Mouse (Mus musculus) monocyte, adult 2 months (primary cell): Measurements from ENCODE around the gene Hivep1.

Source experiments
- DNase-seq, 2 experiments: peaks; one replicate each; pipeline ENCODE4 v3.0.0; 2022; ENCODE audit warnings: low spot score in 2 of 2, low read depth in 1 of 2

The Hivep1 gene

DNA sequence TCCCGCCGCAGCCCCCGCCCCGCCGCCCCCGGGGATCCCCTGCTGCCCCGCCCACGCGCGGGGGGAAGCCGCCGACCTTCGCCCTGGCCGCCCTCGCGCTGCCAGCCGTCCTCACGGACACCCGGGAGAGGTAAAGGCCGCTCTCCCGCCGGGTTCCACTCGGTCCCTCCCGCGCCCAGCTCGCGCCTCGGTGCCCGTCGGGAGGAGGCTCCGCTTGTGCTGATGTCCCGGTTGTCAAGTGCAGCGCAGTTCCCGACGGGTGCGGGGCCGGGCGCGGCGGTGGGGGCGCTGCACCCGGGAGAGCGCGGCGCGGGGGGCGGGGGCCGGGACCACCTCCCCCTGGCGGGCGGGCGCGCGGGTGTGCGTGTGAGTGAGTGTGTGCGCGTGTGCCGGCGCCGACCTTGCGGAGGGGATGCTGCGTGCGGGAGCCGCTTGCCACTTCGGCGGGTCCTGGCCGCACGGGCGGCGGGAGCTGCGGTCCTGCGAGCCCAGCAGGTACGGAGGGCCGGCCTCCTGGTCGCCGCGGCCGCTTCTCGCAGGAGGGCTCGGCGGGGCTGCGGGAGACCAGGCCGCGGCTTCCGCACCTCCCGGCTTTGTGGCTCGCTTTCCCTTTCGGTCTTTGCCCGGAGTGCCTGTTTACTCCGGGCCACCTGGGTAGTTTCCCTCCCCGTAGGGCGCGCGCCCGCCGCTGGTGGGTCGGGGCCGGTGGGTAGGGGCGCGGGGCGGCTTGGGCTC, at the start of gene Hivep1:
Gene Hivep1, plus strand, starts transcription at position 61 of the 735 bp plus-strand sequence.
- DNase-seq, result peak; percentile 28 to 56

- DNase-seq, result no peak
Observed at GRCm38 (mm10) chr13:42015484-42016045, 36.3 kb upstream of the Hivep1 start.

GRCm38 (mm10) chr13:42016218-42016617, 35.6 kb upstream of the Hivep1 start:
- no peak for DNase-seq

DNA sequence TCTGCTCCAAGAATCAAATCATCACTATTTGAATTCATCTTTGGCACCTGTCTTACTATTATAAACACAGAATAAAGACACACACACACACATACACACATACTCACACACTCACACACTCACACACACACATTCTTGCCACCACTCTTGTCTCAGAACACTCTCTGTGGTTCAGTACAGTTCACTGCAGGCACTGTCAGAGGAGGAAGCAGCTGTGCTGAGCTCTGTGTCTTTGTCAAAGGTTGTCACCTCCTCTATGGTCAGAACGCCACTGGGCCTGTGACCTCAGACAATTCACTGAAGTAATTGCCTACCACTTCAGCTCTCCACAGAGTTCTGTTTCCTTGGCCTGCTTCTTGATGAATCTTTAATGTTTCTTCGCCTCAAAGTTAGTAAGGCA, 33.5 kb upstream of the Hivep1 start:
- DNase-seq, result no peak

DNA sequence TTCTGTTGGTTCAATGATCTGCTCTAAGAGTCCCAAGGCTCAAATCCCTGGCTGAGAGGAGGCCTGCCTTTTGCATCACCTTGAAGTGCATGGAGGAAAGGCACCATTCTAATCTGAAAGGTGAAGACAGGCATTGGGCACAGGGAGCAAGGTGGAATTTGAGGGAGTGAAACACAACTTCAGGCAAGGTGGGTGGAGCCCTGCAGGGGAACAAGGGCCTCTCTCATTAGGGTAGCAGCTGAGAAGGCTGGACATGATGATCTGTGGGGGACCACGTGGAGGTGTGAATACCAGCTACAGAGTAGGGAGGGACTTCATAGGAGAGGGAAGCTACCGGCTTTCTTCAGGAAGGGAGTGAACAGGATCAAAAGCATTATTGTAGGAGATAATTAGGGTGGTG, 10.6 kb upstream of the Hivep1 start:
- no peak for DNase-seq

- no peak for DNase-seq
Observed at GRCm38 (mm10) chr13:42043431-42043830, 8.4 kb upstream of the Hivep1 start.

DNA sequence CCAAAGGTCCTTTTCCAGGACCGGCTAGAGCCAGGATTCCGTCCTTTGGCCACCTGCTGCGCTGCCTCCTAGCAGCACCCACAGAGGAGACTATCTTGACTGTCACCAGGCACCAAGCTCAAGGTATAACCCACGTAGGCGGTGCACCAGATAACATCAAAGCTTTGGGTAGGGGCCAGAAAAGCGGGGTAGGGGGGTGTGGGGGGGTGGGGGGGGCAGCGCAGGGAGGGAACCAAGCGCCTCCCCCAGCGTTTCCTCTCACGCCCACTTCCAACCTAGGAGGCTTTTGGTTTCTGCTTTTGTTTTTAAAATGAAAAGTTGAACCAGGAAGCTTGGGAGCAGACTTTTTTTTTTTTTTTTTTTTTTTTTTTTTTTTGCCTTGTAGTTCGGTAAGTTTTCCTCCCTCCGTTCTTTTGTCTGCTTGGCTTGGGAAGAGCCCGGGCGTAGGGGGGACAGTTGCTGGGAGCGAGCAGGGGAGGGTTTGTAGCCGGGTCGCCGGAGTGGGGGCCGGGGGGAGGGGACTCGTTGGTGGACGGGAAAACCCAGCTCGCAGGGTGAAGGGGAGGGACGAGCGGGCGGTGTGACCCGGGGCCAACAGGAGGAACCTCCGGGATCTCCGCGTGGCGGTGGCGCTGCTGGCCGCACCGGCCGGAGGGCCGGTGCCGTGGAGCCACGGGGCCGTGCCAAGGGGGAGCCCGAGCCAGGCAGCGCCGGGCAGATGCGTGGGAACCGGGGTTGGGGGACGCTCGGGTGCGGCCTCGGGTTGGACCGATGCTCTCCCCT, 2.6 kb upstream of the Hivep1 start:
- peak in 1 of 2 experiments; percentile 46 for DNase-seq

GRCm38 (mm10) chr13:42049774-42050125, 2.1 kb upstream of the Hivep1 start:
- no peak for DNase-seq

GRCm38 (mm10) chr13:42050160-42050559, 1.7 kb upstream of the Hivep1 start:
- DNase-seq, result no peak

- DNase-seq, result no peak
Observed at GRCm38 (mm10) chr13:42050880-42051201, 980 bp upstream of the Hivep1 start.

GRCm38 (mm10) chr13:42051202-42051906, 467 bp upstream of the Hivep1 start:
- DNase-seq, result peak; percentile 92 to 97

DNA sequence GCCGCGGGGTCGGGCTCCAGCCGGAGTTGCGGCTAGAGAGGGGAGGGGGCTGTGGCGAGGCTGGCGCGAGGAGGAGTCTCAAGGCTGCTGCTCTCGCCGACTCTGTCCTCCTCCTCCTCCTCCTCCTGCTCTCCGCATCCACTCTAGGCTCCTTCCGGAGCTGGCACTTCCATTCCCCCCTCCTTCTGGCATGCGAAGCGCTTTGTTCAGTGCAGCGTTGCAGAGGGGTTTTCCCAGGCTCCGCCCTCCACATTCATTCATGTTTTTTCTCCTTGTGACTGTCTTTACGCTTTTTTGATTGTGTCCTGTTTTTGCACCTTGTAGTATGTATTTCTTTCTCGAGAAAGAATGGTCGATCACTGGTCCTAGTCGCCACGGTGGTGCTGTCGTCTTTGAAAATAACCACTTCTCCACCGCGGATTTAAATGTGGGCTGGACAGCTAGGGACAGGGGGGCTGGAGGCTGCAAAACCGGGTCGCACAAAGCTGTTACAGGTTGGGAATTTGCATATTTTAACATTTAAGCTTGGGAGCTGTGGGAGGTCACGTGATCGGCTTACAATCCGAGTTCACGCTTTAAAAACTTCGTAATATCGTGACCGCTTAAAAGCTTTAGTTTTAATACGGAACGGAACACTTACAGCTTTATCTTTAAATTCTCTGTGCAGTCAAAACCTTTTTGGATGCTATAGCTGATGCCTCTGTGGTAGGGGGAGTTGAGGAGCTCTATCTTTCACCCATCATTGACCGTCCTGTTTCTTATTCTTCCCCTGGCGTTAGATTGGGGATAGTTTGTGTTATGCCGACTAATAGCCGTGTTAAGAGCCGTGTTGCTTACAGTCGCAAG, 1.1 kb downstream of the Hivep1 start:
- peak in 1 of 2 experiments; percentile 71 for DNase-seq

DNA sequence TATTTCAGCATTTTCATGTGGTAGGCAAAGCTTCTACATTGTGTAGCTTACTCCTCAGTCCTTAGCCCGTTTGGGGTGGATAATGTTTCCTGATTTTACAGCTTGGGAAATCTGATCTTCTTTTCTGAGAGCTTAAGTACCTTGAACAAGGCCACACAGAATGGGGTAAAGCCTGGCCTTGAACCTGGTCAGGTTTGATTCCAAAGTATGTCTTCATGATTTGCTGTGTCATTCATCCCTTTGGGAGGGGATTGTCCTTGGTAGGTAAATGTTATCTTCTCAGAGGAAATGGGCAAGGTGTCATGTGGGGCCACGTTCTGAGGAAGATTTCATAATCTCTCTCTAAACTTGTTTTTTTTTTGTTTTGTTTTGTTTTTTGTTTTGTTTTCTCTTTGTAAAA, 1.8 kb downstream of the Hivep1 start:
- DNase-seq, result no peak

GRCm38 (mm10) chr13:42054138-42054537, 2.3 kb downstream of the Hivep1 start:
- no peak for DNase-seq

- no peak for DNase-seq
Observed at GRCm38 (mm10) chr13:42056712-42057332, 5.0 kb downstream of the Hivep1 start.

DNA sequence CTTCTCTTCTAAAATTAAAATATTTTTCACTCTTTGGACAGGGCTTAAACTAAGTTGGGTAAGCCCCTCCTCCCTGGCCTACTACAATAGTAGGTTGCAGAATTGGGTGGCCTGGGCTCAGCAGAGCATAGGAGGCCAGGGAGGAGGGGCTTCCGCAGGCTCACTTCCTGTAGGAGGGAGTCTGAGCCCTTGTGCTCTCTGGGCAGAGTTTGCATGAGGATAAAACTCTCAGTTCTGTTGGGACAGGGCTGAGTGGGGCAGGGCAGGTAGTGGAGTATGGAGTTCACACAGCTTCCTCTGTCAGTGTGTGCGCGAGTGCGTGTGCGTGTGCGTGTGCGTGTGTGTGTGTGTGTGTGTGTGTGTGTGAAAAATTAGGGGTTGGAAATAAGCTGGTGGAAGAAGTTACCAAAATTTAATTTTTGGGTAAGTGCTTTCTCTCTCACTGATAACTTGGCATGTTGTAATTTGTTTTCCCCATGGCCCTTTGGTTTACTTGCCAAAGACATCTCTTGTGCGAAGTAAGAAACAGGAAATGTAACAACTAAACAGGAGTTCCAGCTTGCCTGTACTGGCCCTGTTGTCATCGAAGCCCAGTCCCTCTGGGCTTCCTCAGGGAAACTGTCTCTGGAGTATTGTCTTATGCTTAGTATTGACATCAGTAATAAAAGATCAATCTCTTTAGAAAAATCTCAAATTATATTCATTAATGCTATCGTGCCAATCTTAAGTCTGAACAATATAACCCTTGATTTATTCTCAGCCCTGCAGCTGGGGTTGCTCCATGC, 9.2 kb downstream of the Hivep1 start:
- DNase-seq, result no peak

GRCm38 (mm10) chr13:42064257-42064656, 12.4 kb downstream of the Hivep1 start:
- no peak for DNase-seq

DNA sequence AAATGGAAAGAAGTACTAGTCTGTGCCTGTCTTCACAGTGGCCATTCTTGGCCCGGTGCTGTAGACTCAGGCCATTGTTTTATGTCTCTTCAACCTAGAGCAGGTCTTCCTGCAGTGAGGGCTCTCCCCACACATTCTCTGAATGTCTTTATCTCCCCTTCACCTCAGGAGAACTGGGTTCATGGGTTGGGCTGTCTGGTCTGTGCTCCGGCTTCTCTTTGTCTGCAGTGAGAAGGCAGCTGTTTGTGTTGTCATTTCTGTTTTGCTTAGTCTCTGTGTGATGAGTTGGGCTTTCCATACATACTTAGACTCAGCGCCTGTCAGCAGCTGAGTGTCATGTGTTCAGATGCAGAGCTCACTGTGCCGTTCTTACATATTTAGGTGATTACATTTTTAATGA, 18.4 kb downstream of the Hivep1 start:
- no peak for DNase-seq

DNA sequence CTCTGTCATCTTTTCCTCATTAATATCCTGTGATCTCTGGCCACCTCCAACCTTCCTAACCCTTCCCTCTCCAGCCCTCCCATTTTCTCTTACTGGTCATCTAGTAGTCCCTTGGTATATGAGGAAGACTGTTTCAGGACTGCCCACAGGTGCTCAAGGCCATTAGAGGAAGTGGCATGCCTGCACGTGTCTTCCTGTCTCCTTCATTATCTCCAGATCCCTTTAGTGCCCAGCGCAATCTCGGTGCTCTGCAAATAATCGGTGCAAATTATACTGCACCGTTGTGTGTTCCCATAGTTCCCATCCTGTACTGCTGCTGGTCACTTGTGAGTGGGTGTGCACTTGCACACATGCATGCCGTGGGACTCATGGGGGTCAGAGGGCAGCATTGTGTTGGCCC, 19.2 kb downstream of the Hivep1 start:
- no peak for DNase-seq

DNA sequence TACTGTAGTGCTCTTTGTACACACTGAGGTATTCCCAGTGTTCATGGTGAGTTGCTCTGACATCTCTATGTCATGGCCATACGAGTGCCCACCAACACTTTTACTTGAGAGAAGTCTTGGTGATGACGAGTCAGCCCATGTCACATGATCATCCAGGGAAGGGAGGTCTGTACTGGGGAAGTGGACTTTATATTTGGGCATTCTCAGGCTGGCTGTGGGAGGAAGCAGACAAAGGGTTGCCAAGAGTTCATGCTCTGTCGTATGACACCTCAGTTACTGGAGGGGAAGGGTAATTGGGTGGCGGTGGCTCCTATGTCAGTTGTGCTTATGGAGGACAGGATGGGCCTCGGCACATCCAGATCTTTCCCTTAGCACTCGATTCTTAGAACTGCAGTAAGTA, 21.5 kb downstream of the Hivep1 start:
- DNase-seq, result no peak
